Mouse (Mus musculus): ENCODE results near the gene Ajuba.
"Not testable (repeated sequence)": the region's sequence is repeated elsewhere in the genome, so short reads cannot be mapped to it uniquely, and the experiment has no call there.

Gene Ajuba

DNA sequence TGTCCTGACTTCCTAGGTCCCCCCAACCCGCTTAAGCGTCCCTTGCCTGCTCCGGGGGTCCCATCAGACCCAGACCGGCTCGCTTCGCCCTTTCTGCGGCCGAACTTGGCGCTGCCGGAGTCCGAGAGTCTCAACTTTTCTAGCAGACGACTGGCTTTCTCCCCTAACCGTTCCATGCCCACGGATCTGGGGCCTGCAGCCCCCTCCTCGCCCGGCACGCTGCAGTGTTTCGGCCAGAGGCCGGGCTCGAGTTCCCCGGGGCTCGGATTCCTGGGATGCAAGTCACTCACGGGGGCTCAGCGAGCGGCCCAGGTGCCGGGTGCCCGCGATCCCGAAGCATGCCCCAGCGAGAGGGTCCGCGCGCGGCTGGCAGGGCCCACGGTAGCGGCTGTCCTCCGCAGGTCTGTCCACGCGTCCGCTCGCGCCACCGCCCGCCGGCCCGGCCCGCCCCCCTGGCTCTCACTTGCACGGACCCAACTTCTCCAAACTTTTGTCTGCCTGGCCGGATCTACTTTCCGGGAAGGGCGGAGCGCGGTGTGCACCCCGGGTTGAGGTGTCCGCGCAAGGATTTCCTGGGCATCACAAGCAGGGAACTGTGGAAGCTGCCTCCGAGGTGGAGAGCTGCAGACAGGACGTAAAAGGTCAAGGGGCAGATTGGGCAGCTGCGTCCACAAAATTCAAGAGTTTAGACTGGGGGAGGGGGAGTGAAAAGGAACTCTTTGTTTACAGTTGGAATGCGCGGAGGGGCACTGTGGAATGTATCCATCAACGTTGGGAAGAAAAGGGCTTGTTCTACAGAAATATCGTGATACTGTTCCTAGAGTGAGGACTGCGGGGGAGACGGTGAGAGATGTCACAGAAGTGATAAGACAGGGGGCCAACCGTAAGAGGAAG, at the start of gene Ajuba:
TSS of gene Ajuba (minus strand) at position 470 of the 894 bp plus-strand sequence.
- DNase-seq, result peak in 1 of 2 experiments; percentile 50

GRCm38 (mm10) chr14:54624976-54625375, 47.6 kb upstream of the Ajuba start:
- no peak for DNase-seq

DNA sequence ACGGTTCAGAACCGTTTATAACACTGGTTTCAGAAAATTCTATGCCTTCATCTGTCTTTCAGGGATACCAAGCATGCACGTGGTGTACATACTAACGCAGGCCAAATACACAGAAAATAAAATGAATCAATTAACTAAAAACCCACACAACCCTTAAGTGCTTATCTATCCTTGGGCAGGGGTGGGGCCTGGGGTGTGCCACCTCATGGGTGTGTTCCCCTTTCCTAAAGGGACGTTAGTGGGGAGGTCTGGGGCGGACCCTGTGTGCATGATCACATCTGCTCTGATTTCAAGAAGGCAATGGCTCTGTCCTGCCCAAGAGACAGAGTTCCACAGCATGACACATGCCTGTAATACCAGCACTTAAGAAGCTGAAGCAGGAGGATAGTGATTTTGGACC, 46.0 kb upstream of the Ajuba start:
- no peak for DNase-seq

GRCm38 (mm10) chr14:54621133-54621532, 43.8 kb upstream of the Ajuba start, which contains the start of gene Psmb11:
Gene Psmb11, plus strand, starts transcription at chr14:54621433.
- no peak for DNase-seq

- DNase-seq, result peak; percentile 73 to 81
Measured at GRCm38 (mm10) chr14:54617897-54618365, 40.6 kb upstream of the Ajuba start, which contains the start of gene Psmb5. Gene Psmb5, minus strand, starts transcription at chr14:54618022.

DNA sequence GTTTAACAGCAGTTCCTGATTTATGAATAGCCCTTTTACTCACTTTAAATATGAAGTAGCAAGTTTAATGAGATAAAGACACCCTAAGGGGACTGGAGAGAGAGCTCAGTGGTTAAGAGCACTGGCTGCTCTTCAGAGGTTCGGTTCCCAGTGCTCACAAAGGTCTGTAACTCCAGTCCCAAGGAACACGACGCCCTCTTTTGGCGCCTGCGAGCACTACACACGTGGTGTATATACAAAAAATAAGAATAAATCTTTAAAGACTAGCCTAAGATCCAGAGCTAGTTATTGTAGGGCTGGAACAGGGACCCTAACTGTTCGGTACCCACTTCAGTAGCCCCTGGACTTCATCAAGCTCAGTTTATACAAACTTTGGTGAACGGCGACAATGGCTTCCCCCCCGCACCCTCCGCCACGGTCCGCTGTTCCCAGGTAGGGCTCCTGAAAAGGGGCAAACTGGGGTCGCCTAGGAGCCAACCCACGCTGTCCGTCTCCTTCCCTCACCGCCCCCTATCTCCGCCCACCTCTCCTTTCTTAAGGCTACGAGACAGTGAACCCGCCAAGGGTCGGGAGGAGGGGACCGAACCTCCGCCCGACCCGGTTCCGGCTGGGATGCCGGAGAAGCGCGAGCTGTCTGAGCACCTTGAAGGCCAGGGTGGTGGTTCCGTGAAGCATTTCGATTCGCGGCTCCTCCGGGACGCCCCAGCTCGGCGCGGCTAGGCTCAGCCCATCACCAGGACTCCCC, 40.0 kb upstream of the Ajuba start:
- DNase-seq, result no peak

DNA sequence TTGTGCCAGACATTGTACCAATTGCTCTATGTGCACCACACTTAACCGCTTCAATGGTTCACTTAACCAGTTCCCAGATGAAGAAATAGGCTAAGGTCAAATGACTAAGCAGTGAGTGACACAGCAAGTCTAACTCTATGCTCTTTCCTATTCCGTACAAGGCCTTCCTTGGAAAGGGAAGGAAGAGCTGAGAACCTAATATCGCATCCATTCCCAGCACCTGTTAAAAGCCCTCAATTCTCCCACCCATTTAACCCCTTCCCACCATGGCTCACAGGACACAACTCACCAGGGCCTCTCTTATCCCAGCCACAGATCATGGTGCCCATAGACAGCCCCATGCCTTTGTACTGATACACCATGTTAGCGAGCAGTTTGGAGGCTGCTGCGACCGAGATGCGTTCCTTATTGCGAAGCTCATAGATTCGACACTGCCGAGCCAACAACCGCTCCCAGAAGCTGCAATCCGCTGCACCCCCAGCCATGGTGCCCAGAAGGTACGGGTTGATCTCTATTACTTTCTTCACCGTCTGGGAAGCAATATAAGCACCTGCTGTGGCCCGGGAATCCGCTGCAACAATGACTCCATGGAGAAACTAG, 39.0 kb upstream of the Ajuba start:
- no peak for DNase-seq

DNA sequence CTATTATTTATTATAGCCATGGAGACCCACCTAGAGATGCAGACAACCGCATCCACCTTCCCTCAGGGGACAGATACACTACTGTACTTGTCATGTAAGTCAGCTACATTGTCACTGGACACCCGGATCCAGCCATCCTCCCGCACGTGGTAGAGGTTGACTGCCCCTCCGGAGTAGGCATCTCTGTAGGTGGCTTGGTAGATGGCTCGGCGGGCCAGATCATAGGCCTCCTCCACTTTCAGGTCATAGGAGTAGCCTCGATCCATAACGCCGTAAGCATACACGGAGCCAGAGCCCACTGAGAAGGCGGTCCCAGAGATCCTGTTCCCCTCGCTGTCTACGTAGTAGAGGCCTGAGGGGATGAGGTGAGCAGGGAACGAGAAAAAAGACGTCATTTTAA, 36.8 kb upstream of the Ajuba start:
- not testable (repeated sequence) for DNase-seq

DNA sequence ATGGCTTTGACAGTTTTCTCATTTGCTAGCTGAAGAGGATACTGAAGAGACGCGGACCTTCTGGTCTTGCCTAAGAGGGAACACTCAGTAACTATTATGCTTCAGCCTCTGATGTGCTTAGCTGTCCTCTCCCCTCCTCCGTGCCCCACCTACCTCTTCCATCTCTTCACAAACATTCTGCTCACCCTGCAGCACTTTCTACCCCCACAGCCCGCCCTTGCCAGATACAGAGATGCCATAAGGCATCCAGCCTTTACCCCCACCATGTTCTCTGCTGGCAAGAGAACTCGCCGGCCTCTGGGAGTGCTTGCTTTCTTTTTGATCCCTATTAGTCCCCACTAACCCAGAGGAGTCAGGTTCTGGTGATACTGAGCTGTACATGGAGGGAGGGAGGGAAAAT, 33.3 kb upstream of the Ajuba start:
- DNase-seq, result no peak

DNA sequence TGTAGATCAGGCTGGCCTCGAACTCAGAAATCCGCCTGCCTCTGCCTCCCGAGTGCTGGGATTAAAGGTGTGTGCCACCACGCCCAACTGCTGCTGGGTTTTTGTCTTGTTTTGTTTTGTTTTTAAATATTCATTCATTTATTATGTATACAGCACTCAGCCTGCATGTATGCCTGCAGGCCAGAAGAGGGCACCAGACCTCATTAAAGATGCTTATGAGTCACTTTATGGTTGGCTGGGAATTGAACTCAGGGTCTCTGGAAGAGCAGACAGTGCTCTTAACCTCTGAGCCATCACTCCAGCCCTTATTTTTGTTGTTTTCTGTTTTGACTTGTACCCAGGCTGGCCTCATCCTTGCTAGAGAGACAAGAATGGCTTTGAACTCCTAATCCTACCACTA, 32.6 kb upstream of the Ajuba start:
- DNase-seq, result peak in 1 of 2 experiments; percentile 20

- DNase-seq, result no peak
Measured at GRCm38 (mm10) chr14:54609245-54609644, 31.9 kb upstream of the Ajuba start.

- DNase-seq, result no peak
Measured at GRCm38 (mm10) chr14:54607226-54607625, 29.9 kb upstream of the Ajuba start.

GRCm38 (mm10) chr14:54605752-54606321, 28.5 kb upstream of the Ajuba start, which contains the start of gene 4931414P19Rik:
Gene 4931414P19Rik, minus strand, starts transcription at chr14:54605993.
- peak; percentile 68 to 82 for DNase-seq

GRCm38 (mm10) chr14:54603686-54604085, 26.3 kb upstream of the Ajuba start:
- DNase-seq, result no peak

DNA sequence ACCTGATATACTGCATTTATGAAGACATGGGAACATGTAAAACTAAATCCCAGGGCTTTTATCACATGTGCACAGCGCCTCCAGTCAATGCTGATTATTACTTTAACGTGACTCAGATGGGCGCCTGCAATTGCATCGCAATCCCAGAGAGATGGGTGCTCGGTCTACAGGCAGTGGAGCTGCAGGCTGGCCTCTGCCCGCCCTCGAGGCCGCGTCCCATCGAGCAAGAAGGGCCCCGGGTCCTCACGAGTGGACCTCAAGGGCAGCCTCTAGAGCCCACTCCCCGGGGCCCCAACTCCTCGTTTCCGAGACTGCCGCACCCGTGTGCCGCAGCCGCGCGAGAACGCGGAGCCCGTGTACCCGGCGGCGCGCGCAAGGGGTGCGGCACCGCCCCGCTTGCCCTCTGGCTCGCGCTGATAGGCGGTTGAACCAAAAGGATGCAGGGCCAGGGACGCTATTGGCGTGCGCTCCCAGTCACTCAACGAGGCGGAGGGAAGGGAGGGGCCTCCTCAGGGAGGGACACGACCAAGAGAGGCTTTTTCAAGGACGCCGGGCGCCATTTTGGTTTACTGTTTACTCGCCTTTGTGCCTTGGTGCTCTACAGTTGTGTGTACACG, 25.8 kb upstream of the Ajuba start:
- DNase-seq, result peak; percentile 91 to 92

- DNase-seq, result peak in 1 of 2 experiments; percentile 10
Measured at GRCm38 (mm10) chr14:54602613-54603012, 25.3 kb upstream of the Ajuba start.

DNA sequence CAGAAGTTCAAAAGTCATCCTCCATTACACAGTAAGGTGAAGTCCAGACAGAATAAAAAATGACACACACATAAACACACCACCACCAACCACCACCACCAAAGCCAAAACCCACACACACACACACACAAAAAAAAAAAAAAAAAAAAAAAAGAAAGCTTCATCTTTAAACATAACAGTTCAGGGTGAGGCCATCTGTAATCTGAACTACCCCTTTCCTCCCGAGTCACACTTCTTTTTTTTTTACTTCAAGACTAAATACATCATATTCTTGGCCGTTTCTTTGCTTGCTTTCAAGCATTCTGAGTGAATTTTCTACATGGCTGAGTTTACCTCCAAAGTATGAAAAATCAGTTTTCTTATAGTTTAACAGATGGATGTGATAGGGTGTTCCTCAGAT, 24.2 kb upstream of the Ajuba start:
- no peak for DNase-seq

DNA sequence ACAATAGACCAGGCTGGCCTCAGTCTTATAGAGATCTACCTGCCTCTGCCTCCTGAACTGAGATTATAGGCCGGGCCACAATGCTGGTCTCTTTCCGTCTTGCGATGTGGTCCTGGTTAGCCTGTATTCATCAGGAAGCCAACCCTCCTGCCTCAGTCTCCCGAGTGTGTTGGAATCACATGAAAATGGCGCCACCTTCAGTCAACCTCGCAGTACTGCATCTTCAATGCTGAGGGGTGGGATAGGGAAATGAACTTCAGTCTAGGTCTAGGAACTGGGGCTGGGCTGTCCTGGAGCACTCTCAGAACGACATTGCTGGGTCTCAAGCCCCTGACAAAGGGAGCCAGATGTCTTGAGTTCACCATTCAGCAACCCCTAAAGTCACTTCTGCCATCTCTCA, 19.7 kb upstream of the Ajuba start:
- DNase-seq, result no peak

GRCm38 (mm10) chr14:54594631-54595414, 17.5 kb upstream of the Ajuba start:
- no peak for DNase-seq

DNA sequence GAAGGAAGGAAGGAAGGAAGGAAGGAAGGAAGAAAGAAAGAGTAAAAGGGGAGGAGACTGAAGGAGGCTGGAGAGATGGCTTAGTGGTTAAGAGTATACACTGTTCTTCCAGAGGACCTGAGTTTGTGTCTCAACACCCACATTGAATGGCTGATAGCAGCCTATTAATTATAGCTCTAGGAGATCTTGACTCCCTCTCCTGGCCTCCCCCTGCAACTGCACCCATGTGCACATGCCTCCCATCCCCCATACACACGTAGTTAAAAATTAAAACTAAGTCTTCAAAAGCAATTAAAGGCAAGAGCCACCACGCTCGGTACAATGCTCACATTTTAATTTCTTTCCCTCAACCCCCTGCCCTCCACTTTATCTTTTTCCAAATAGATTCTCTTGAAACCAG, 16.7 kb upstream of the Ajuba start:
- no peak for DNase-seq

GRCm38 (mm10) chr14:54592319-54592934, 15.1 kb upstream of the Ajuba start:
- no peak for DNase-seq

Data from spleen, adult 18-20 months (tissue).